Mouse (Mus musculus): ENCODE data around the gene Lrrc56. TPM values are rescaled to one million over a fixed set of nuclear protein-coding genes. Genes with fewer than 3 reads are reported as not detected.

Lrrc56 gene
- polyA plus RNA-seq (2012) = 2.4 and 3.1 TPM in 2 replicates

GRCm38 (mm10) chr7:141193948-141194347 lies at the start of gene Lrrc56, which contains the start of gene Hras:
Lrrc56 (plus strand) TSS chr7:141194157.
Hras (minus strand) TSS chr7:141194005.
- TF ChIP-seq GATA1 (IDR thresholded peaks at IDR 0.05; ENCODE audit: low read length) = no peak

GRCm38 (mm10) chr7:141144650-141145049 lies 49.3 kb upstream of the Lrrc56 start:
- TF ChIP-seq GATA1 (IDR thresholded peaks at IDR 0.05; ENCODE audit: low read length) = no peak

GRCm38 (mm10) chr7:141145403-141145802 lies 48.6 kb upstream of the Lrrc56 start:
- no peak for TF ChIP-seq GATA1 (IDR thresholded peaks at IDR 0.05; ENCODE audit: low read length)

- no peak for TF ChIP-seq GATA1 (IDR thresholded peaks at IDR 0.05; ENCODE audit: low read length)
Measured at GRCm38 (mm10) chr7:141146043-141146595, 47.8 kb upstream of the Lrrc56 start.

- no peak for TF ChIP-seq GATA1 (IDR thresholded peaks at IDR 0.05; ENCODE audit: low read length)
Measured at GRCm38 (mm10) chr7:141147044-141147443, 46.9 kb upstream of the Lrrc56 start.

GRCm38 (mm10) chr7:141148639-141149038 lies 45.3 kb upstream of the Lrrc56 start:
- no peak for TF ChIP-seq GATA1 (IDR thresholded peaks at IDR 0.05; ENCODE audit: low read length)

GRCm38 (mm10) chr7:141155362-141155761 lies 38.6 kb upstream of the Lrrc56 start:
- TF ChIP-seq GATA1 (IDR thresholded peaks at IDR 0.05; ENCODE audit: low read length) = no peak

- no peak for TF ChIP-seq GATA1 (IDR thresholded peaks at IDR 0.05; ENCODE audit: low read length)
Measured at GRCm38 (mm10) chr7:141164397-141164796, 29.6 kb upstream of the Lrrc56 start.

GRCm38 (mm10) chr7:141164850-141165249 lies 29.1 kb upstream of the Lrrc56 start:
- TF ChIP-seq GATA1 (IDR thresholded peaks at IDR 0.05; ENCODE audit: low read length) = no peak

- no peak for TF ChIP-seq GATA1 (IDR thresholded peaks at IDR 0.05; ENCODE audit: low read length)
Measured at GRCm38 (mm10) chr7:141167901-141168517, 25.9 kb upstream of the Lrrc56 start.

- no peak for TF ChIP-seq GATA1 (IDR thresholded peaks at IDR 0.05; ENCODE audit: low read length)
Measured at GRCm38 (mm10) chr7:141168518-141168953, 25.4 kb upstream of the Lrrc56 start.

- no peak for TF ChIP-seq GATA1 (IDR thresholded peaks at IDR 0.05; ENCODE audit: low read length)
Measured at GRCm38 (mm10) chr7:141169300-141169699, 24.7 kb upstream of the Lrrc56 start.

- no peak for TF ChIP-seq GATA1 (IDR thresholded peaks at IDR 0.05; ENCODE audit: low read length)
Measured at GRCm38 (mm10) chr7:141169866-141170265, 24.1 kb upstream of the Lrrc56 start.

- TF ChIP-seq GATA1 (IDR thresholded peaks at IDR 0.05; ENCODE audit: low read length) = no peak
Measured at GRCm38 (mm10) chr7:141172116-141173006, 21.6 kb upstream of the Lrrc56 start, which contains the start of gene Rnh1. Rnh1 (minus strand) TSS chr7:141172857.

- no peak for TF ChIP-seq GATA1 (IDR thresholded peaks at IDR 0.05; ENCODE audit: low read length)
Measured at GRCm38 (mm10) chr7:141173323-141173850, 20.6 kb upstream of the Lrrc56 start.

GRCm38 (mm10) chr7:141175068-141175467 lies 18.9 kb upstream of the Lrrc56 start:
- no peak for TF ChIP-seq GATA1 (IDR thresholded peaks at IDR 0.05; ENCODE audit: low read length)

All from G1E-ER4 (cell line).